Mouse (Mus musculus): ENCODE results near the gene Fam173a. TPM values are rescaled to one million over a fixed set of nuclear protein-coding genes. Genes with fewer than 3 reads are reported as not detected.

The Fam173a gene
- 10 to 100 TPM; 40.7 to 49.9 (median 44.9) TPM for total RNA-seq (2022)

GRCm38 (mm10) chr17:25792615-25793014 is at the start of gene Fam173a:
TSS of gene Fam173a (minus strand) at chr17:25792901.
- DNase-seq (ENCODE audit: low spot score) = peak; percentile 83

- DNase-seq (ENCODE audit: low spot score) = no peak
Observed at GRCm38 (mm10) chr17:25841117-25841880, 48.6 kb upstream of the Fam173a start, which contains the start of gene Gm20683. TSS of gene Gm20683 (minus strand) at chr17:25841763.

DNA sequence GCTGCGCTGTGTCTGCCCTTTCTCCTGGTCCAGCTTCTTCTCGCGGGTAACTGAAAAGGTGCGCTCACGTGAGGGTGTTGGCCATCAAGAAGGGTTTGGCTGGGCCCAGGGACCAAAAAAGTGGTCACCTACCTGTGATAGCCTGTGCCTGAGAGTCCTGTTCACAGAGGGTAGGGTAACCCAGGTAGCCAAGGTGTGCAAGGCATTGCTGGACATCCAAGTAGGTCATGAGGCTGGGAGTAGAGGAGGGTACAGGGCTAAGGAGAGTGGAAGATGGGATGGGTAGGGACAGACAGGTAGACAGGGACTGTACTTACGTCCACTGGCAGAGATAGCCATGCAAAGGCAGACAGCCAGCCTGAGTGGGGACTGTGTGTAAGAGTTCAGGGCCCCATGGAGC is 47.8 kb upstream of the Fam173a start:
- DNase-seq (ENCODE audit: low spot score) = no peak

DNA sequence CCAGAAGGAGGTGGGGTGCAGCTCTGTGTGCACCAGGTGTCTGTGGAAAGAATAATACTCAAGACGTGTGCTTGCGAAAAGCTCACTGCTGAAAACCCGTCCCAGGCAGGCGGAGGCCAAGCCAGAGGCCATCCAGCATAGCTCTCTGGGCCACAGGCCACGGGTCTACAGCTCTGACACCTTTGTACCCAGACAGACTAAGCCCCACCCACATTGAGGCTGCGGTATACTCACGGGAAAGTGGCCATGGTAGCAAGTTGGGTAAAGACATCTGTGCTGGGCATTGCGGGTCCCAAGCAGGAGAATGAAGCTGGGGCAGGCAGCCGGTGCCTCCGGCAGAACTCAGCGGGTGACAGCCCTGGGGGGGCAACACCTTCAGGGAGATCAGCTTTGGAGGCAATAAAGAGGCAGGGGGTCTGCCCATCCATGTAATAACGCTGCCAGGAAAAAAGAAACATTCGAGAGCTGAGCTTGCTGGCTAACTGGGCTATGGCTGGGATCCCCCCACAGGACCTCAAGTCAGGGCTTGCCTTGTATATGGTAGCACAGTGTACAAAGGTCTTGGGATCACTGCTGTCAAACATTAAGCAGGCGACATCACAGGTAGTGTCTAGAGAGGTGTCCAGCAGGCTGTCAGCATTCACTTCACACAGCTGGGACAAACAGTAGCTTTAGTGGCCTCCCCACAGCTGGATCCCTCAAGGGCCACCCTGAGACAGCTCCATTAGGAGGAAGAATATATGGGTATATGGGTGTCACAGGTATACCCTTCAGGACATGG is 46.9 kb upstream of the Fam173a start:
- no peak for DNase-seq (ENCODE audit: low spot score)

GRCm38 (mm10) chr17:25838904-25839303 is 46.2 kb upstream of the Fam173a start:
- no peak for DNase-seq (ENCODE audit: low spot score)

GRCm38 (mm10) chr17:25837533-25837932 is 44.8 kb upstream of the Fam173a start:
- DNase-seq (ENCODE audit: low spot score) = no peak

DNA sequence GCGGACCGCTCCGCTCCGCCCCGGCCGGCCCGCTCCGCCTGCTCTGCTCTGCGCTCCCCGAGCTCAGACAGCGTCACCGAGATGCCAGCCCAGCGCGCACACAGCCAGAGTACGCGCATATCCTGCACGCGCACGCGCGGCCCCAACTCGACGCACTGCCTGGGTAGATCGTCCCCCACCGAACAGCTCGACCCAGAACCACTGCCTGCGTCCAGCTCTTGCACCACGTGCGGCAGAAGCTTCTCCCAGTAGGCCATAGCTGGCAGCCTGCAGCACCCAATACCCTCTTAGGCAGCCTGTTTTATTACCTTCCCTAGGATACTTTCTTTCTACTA is 44.3 kb upstream of the Fam173a start, which contains the start of gene Rhbdl1:
Gene Rhbdl1, minus strand, starts transcription at position 220 of the 335 bp plus-strand sequence.
- DNase-seq (ENCODE audit: low spot score) = no peak

DNA sequence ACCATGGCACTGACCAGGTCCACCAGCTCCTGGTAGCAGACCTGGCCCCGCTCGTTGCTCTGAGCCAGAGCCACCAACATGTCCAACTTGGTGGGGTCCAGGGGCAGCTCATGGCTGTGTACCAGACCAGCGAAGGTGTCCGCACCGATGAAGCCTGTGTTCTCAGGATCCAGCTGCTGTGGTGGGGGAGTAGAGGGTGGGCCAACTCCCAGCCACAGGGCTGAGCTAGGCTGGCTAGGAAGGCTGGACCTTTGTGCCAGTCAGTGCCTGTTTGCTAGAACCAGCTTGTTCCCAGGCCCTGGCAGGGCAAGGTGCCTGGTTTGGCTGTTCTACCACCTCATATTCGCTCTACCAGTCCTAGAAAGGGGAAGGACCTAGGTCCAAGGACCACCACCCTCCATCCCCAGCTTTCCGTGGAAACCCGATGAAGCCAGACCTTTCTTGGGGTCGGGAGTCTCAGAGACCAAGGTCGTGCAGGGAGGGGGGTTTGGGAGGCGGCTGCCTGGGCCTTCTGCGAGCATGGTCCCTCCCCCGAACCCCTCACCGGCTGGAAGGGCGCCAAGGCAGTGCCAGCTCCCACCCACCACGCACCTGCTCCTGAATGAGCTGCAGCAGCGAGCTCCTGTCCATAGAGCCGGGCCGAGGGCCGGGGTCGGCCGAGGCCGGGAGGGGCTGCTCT is 43.8 kb upstream of the Fam173a start:
- DNase-seq (ENCODE audit: low spot score) = no peak

DNA sequence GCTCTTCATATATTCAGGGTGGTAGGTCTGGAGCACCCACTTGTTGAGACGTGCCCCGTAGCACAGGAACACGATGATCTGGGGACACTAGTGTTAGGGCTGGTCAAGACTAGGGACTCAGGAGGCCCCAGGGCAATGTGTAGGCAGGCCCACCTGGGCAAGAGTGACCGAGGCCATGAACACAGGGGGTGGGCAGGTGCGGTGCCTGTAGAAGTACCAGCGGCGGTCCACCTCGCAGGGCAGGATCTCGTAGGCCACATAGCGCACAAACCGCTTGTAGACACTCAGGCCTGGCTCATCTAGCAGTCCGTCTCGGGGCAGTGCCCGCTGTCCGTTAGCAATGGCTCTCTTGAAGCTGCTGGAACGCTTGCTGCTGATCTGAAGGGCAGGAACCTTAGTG is 43.1 kb upstream of the Fam173a start:
- no peak for DNase-seq (ENCODE audit: low spot score)

DNA sequence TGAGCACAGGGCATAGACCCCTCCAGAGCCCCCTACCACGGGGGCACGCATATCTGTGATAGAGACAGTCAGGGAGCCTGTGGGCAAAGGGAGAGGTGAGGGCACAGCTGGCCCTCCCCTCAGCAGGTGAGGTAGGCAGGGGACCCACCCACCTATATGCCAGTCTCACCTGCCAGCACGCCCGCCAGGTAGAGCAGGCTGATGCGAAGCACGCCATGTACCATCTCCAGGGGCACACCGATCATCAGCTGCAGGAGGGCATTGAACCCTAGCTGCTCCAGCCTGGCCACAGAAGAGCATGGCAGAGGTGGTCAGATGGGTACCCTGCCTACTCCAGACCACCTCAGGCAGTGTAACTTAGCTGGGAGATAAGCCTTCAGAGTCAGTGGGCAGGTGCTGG is 42.6 kb upstream of the Fam173a start:
- DNase-seq (ENCODE audit: low spot score) = no peak

DNA sequence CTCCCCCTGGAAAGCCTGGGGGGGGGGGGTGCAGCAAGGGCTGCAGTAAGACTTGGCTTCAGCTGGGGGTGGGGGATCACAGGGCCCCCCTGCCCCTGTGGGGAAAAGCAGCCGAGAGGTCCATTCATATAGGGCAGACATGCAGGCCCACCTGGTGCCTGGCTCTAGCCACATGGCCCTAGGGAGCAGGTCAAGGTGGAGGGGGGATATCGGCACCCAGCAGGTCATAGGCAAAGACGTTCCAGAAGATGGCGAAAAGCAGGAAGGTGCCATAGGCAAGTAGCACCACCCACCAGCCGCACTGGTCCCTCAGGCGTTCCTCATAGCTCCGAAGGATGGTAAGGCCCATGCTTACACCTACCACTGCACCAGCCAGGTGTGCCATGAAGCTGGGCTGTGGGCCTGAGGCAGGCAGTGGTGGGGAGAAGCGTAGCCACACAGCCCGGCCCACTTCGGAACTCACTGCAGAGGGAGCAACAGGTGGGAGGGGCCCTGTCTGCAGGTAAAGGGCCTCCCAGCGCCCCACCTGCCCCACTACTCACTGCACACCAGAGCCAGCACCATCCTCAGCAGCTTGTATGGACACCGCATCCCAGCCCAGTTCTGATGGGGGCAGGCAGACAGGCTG is 42.0 kb upstream of the Fam173a start:
- DNase-seq (ENCODE audit: low spot score) = no peak

GRCm38 (mm10) chr17:25833961-25834594 is 41.4 kb upstream of the Fam173a start:
- no peak for DNase-seq (ENCODE audit: low spot score)

DNA sequence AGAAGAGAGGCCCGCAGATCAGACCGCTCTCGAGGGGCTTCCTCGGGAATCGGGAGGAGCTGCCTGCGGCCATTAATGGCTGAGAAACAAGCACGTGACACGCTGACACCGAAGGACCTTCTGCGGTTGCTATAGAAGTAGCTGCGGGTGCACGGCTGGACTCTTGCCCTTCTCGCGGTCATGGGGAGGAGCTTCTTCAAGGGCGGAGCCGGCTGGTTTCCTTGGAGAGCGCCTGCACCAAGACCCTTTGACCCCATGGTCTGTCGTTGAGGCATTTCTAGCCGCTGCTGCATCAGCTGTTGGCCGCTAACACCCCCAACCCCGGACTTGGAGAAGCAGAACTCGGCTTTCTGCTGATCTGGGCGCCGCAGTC is 40.6 kb upstream of the Fam173a start, which contains the start of gene Stub1:
Gene Stub1, minus strand, starts transcription at position 114 of the 373 bp plus-strand sequence.
- DNase-seq (ENCODE audit: low spot score) = peak; percentile 92

GRCm38 (mm10) chr17:25832436-25833290 is 40.0 kb upstream of the Fam173a start:
- peak; percentile 99 for DNase-seq (ENCODE audit: low spot score)

DNA sequence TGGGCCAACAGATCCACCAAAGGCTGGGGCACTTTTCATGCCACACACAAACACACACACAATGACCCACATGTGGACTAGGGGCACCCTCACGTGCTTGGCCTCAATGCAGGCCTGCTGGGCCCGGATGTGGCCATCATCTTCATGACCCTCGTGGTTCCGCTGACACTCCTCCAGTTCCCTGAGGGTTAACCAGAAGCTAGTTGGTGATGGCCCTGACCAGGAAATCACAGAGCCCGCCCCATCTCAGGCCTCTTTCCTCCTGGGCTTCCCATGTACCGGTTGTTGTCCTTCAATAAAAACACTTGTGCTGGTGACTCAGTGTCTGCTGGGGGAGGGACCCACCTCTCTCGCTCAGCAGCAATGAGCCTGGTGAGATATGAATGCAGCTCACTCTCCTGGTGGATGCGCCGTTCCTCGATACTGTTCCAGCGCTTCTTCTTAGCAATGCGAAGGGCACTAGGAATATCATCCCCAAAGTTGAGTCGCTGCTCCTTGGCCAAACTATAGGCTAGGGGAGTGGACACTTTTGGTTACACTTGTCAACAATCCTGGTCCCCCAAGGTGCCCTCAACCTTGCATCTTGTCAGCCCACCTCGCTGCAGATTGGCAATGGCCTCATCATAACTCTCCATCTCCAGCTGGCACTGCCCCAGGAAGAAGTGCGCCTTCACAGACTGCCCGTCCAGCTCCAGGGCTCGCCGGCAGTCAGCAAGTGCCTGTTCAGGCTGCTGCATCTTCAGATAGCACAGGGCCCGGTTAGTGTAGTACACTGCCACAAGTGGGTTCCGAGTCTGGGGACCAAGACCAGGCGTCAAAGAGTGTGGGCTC is 39.0 kb upstream of the Fam173a start:
- no peak for DNase-seq (ENCODE audit: low spot score)

GRCm38 (mm10) chr17:25830806-25831431 is 38.2 kb upstream of the Fam173a start:
- DNase-seq (ENCODE audit: low spot score) = no peak

DNA sequence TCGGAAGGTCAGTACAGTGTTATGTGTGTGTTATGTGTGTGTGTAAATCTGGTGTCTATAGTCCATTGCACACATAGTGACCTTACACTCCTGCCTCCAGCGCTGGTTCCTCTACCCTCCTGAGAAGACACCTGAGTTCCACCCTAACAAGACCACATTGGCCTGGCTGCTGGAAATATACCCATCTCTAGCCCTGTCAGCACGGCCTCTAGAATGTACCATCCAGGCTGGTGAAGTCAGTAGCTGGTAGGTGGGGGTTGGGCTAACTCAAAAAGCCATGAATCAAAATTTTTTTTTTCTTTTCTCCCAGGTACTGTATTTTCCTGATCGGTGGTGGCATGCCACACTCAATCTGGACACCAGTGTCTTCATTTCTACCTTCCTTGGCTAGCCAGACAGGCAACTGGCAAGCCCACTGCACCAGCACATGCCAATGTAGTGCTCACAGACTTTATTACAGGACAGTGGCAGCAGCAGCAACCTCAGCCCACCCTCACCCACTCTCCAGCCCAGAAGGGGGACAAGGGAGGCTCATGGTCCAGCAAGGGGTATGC is 37.6 kb upstream of the Fam173a start:
- DNase-seq (ENCODE audit: low spot score) = no peak

- DNase-seq (ENCODE audit: low spot score) = no peak
Observed at GRCm38 (mm10) chr17:25829558-25830017, 36.9 kb upstream of the Fam173a start.
